Mouse (Mus musculus) granulocyte monocyte progenitor cell, adult 5-6 weeks (primary cell): Measurements from ENCODE around the gene Gm19345. TPM values are rescaled to one million over a fixed set of nuclear protein-coding genes. Genes with fewer than 3 reads are reported as not detected.

Source experiments
- ATAC-seq: replicated peaks from 2 replicates; pipeline ENCODE4 v1.8.0; 2016; ENCODE audit warnings: mild to moderate bottlenecking, moderate TSS enrichment, inconsistent platforms; ENCODE audit not compliant: poor library complexity, severe bottlenecking
- total RNA-seq, 2 experiments: library from RNA; stranded (forward) in 1 of 2; stranded (reverse) in 1 of 2; fragments of 200-712, 200-1000 nt in 1 of 2; fragments of >200 nt in 1 of 2; fragmentation: Nextera tagmentation in 1 of 2; gene quantifications; 2 replicates each; pipeline ENCODE4 v1.2.3; 2014 to 2017

The Gm19345 gene
- total RNA-seq, 2 experiments from 2014 or later = not detected

- no peak for ATAC-seq
Measured at GRCm38 (mm10) chr7:19866490-19866889, 14.7 kb downstream of the Gm19345 start.

DNA sequence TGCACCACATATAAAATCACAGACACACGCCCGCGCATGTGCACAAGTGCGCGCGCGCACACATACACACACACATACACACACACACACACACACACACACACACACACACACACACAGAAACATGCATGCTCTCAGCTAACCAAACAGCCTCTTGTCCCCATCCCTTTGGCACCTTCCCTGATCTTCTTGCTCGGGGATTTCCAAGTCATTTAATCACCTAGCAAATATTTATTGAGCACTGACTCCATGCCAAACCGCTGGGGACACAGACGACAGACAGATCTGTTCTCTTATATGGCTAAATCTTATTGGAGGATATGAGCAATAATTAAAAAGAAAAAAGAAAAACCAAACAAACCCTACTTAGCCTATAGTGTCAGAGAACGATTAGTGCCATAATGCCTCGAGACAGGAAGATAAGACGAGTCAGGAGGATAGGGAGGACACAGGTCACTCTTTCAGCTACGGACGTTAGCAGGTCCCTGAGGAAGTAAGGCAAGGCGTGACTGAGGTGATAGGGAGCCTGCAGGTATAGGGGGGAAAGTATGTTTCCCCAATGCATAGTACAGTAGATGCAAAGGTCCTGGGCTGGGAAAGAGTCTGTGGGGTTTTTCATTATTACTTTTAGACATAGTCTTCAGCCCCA, 16.1 kb downstream of the Gm19345 start:
- no peak for ATAC-seq

- peak; percentile 86 for ATAC-seq
Measured at GRCm38 (mm10) chr7:19871137-19871621, 19.4 kb downstream of the Gm19345 start.

DNA sequence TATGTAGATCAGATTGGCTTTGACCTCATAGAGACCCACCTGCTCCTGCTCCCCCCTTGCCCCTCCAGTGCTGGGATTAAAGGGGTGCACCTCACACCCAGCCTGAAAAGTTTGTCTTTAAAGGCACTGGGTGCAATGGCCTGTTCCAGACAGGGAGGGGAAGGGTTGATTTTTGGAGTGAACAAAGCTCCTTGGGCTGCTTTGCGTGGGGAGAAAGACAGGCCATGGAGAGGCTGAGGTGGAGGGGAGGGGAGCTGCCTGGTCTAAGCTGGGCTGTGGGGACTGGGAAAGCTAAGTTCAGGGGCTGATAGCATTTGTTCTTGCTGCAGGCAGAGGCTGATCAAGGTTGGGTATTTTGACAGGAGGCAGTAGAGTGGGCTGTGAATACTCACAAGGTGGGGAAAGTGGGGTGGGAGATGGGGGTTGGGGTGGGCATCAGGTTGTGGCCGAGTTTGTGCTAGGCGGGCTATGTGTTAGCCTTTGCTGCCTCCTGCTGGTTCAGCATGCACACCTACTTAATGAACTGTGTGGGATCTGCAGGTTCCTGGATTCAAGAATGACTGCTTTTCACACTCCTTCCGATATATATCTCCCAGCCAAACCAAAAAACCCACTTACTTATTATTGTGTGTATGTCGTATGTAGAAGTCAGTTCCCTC, 20.3 kb downstream of the Gm19345 start:
- ATAC-seq = no peak

DNA sequence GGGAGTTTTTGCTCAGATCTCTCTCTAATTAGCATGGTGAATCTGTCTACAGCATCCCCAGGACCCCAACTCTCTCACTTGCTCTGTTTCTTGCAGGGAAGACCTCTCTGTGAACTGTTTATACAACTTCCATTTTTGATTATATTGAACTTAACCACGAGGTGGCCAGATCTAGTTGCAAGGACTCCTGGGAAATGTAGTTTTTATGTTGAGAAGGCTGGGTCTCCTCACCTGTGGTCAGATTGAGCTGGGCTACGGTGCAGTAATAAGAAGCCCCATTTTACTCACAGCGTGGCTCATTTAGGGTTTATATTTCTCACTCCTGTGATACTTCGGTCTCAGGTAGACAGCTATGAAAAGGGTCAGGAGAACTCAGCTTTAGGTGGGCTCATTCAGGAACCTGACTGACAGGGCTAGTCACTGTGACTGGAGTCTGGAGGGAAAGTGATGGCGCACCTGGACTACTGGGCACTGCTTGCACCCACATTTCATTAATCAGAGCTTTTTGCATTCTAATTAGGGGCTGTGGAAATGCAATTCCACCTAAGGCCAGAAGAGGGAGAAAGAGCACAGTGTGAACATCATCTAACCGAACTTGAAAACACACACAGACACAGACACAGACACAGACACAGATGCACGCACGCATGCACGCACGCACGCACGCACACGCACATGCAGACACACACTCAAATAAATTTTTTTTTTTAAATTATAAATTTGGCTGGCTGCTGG, 24.3 kb downstream of the Gm19345 start:
- ATAC-seq = peak; percentile 50

DNA sequence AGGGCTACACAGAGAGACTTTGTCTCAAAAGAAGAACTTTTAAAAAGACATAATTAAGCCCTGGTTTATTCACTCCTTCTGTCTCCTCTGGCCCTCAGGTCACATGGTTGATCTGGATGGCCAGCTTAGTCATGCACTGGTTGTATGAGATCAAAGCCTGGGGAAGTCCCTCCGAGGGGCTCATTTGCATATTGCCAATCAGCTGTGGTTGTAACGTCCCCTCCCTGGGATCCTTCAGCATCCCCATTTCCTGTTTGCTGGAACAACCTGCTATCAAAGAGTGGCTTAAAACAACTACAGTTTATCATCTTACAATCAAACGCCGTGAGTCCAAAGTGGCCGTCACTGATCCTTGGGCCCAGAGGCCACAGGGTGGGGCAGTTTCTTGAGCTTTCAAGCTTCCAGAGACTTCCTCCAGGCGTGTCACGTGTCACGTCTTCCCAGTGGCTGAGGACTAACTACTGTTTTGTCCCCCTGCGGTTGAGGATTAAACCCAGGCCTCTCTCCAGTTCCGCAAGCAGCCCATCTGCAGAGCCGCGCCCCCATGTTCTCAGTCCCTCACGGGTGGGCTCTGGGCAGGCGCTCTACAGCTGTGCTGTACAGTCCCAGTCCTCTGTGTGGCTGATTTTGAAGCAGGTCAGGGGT, 25.1 kb downstream of the Gm19345 start:
- ATAC-seq = peak; percentile 75

- ATAC-seq = no peak
Measured at GRCm38 (mm10) chr7:19880754-19881153, 29.0 kb downstream of the Gm19345 start.

- ATAC-seq = peak; percentile 67
Measured at GRCm38 (mm10) chr7:19887849-19888248, 36.0 kb downstream of the Gm19345 start, which contains the start of gene Ceacam19. Gene Ceacam19 (minus strand): TSS chr7:19887965.

GRCm38 (mm10) chr7:19889881-19890280, 38.1 kb downstream of the Gm19345 start:
- peak; percentile 68 for ATAC-seq

Other genes with a start within 250 kb of the Gm19345 start
- 24.2 and 40.8 TPM in 2 replicates for gene Clasrp, start 247.5 kb upstream of the Gm19345 start, total RNA-seq (2014; fragmentation: Nextera tagmentation)
- gene Clasrp, start 247.5 kb upstream of the Gm19345 start, total RNA-seq (2017) = 19.6 TPM in 2 replicates
- gene Relb, start 222.6 kb upstream of the Gm19345 start, total RNA-seq (2014; fragmentation: Nextera tagmentation) = 1.2 TPM in 1 of 2 replicates, not detected in the other
- gene Relb, start 222.6 kb upstream of the Gm19345 start, total RNA-seq (2017) = 1.4 and 1.9 TPM in 2 replicates
- gene Clptm1, start 187.0 kb upstream of the Gm19345 start, total RNA-seq (2014; fragmentation: Nextera tagmentation) = 29.9 and 41.7 TPM in 2 replicates
- 32.0 and 36.5 TPM in 2 replicates for gene Clptm1, start 187.0 kb upstream of the Gm19345 start, total RNA-seq (2017)
- gene Apoc2, start 174.1 kb upstream of the Gm19345 start, total RNA-seq (2014; fragmentation: Nextera tagmentation) = 3.3 and 5.9 TPM in 2 replicates
- gene Apoc2, start 174.1 kb upstream of the Gm19345 start, total RNA-seq (2017) = 1.3 TPM in 1 of 2 replicates, not detected in the other
- not detected in 2 replicates for gene Gm44805, start 170.6 kb upstream of the Gm19345 start, total RNA-seq (2014; fragmentation: Nextera tagmentation)
- gene Gm44805, start 170.6 kb upstream of the Gm19345 start, total RNA-seq (2017) = not detected in 2 replicates
- gene Apoc4, start 170.5 kb upstream of the Gm19345 start, total RNA-seq (2014; fragmentation: Nextera tagmentation) = not detected in 2 replicates
- not detected in 2 replicates for gene Apoc4, start 170.5 kb upstream of the Gm19345 start, total RNA-seq (2017)
- gene Apoc1, start 159.3 kb upstream of the Gm19345 start, total RNA-seq (2014; fragmentation: Nextera tagmentation) = 10.3 and 17.9 TPM in 2 replicates
- gene Apoc1, start 159.3 kb upstream of the Gm19345 start, total RNA-seq (2017) = 0.57 and 10.6 TPM in 2 replicates
- 21.9 and 23.5 TPM in 2 replicates for gene Apoe, start 152.8 kb upstream of the Gm19345 start, total RNA-seq (2014; fragmentation: Nextera tagmentation)
- 59.3 and 90.6 TPM in 2 replicates for gene Apoe, start 152.8 kb upstream of the Gm19345 start, total RNA-seq (2017)
- gene Tomm40, start 136.6 kb upstream of the Gm19345 start, total RNA-seq (2014; fragmentation: Nextera tagmentation) = 70.2 and 76.7 TPM in 2 replicates
- gene Tomm40, start 136.6 kb upstream of the Gm19345 start, total RNA-seq (2017) = 36.2 and 47.0 TPM in 2 replicates
- 1.7 and 2.0 TPM in 2 replicates for gene Nectin2, start 101.5 kb upstream of the Gm19345 start, total RNA-seq (2014; fragmentation: Nextera tagmentation)
- gene Nectin2, start 101.5 kb upstream of the Gm19345 start, total RNA-seq (2017) = 1.6 and 1.8 TPM in 2 replicates
- not detected in 2 replicates for gene Bcam, start 81.0 kb upstream of the Gm19345 start, total RNA-seq (2014; fragmentation: Nextera tagmentation)
- gene Bcam, start 81.0 kb upstream of the Gm19345 start, total RNA-seq (2017) = not detected in 2 replicates
- not detected in 2 replicates for gene Cblc, start 55.2 kb upstream of the Gm19345 start, total RNA-seq (2014; fragmentation: Nextera tagmentation)
- not detected in 2 replicates for gene Cblc, start 55.2 kb upstream of the Gm19345 start, total RNA-seq (2017)
- 7.5 and 8.5 TPM in 2 replicates for gene Bcl3, start 29.2 kb upstream of the Gm19345 start, total RNA-seq (2014; fragmentation: Nextera tagmentation)
- 0.57 and 1.0 TPM in 2 replicates for gene Bcl3, start 29.2 kb upstream of the Gm19345 start, total RNA-seq (2017)
- gene Ceacam16, start 9.3 kb downstream of the Gm19345 start, total RNA-seq (2014; fragmentation: Nextera tagmentation) = not detected in 2 replicates
- 0.56 TPM in 1 of 2 replicates, not detected in the other for gene Ceacam16, start 9.3 kb downstream of the Gm19345 start, total RNA-seq (2017)
- gene Ceacam19, start 36.0 kb downstream of the Gm19345 start, total RNA-seq (2014; fragmentation: Nextera tagmentation) = not detected in 2 replicates
- gene Ceacam19, start 36.0 kb downstream of the Gm19345 start, total RNA-seq (2017) = not detected in 2 replicates
- 10.7 and 32.3 TPM in 2 replicates for gene Pvr, start 69.2 kb downstream of the Gm19345 start, total RNA-seq (2014; fragmentation: Nextera tagmentation)
- 10.9 and 11.3 TPM in 2 replicates for gene Pvr, start 69.2 kb downstream of the Gm19345 start, total RNA-seq (2017)
- 3.4 TPM in 1 of 2 replicates, not detected in the other for gene Igsf23, start 98.8 kb downstream of the Gm19345 start, total RNA-seq (2014; fragmentation: Nextera tagmentation)
- gene Igsf23, start 98.8 kb downstream of the Gm19345 start, total RNA-seq (2017) = not detected in 2 replicates
- gene Ceacam20, start 113.4 kb downstream of the Gm19345 start, total RNA-seq (2014; fragmentation: Nextera tagmentation) = not detected in 2 replicates
- not detected in 2 replicates for gene Ceacam20, start 113.4 kb downstream of the Gm19345 start, total RNA-seq (2017)
- gene Nlrp9b, start 139.5 kb downstream of the Gm19345 start, total RNA-seq (2014; fragmentation: Nextera tagmentation) = not detected in 2 replicates
- not detected in 2 replicates for gene Nlrp9b, start 139.5 kb downstream of the Gm19345 start, total RNA-seq (2017)
- not detected in 2 replicates for gene Vmn1r91, start 247.7 kb downstream of the Gm19345 start, total RNA-seq (2014; fragmentation: Nextera tagmentation)
- not detected in 2 replicates for gene Vmn1r91, start 247.7 kb downstream of the Gm19345 start, total RNA-seq (2017)